Mouse (Mus musculus) layer of hippocampus, adult 9-10 months (tissue): ENCODE data around the gene Tox2.

Experiments
- DNase-seq: peaks from one replicate; pipeline ENCODE4 v3.0.0; 2022; ENCODE audit warnings: low spot score

The Tox2 gene

DNA sequence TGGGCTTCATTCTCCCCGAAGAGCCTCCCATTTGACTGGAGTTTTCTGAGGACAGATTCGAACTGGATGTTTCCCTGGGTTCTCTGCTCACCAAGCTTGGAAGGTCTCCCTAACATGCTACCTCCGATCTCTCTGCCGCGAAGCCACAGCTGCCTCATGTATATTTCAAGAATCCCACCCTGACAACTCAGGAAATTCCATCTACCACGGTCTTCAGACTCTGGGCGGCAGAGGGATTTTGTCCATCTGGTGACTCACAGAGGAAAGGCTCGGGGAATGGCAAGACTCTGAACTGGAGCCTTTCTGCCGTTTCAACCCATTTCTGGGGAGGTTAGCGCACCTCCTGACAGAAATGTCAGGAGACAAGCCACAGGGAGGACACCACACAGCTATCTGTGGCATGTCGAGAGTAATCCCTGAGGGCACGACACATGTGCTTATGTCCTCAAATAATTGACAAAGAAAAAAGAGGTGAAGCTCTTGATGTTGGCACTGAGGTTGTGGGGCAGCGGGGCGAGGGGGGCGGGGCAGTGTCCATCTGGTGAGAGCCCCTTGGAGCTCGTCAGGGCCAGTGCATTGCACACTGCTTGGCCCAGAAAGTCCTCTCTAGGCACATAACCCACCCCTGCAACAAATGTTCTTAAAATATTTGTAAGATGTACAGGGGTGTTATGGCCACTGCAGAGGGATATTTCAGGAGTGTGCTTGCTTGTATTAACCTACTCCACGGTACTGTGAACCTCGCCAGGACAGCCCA, 162.0 kb downstream of the Tox2 start:
- DNase-seq = no peak

DNA sequence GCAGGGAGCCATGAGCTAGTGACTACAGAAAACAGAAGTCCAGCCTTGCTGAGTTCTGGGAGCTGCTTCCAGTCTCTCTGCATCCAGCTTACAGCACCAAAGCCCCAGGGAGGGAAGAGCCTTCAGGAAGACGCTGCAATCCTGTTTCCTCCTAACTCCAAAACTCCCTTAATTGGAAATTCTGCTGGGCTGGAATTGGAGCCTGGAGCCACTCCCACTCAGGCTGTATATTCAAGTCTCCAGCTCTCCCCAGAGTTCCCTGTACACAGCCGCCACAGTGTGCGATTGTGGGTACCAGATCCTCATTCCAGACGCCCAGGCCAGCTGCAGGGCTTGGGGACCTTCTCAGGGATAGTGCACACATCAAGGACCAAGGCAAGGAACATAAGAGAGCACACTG, 167.2 kb downstream of the Tox2 start:
- DNase-seq = no peak

DNA sequence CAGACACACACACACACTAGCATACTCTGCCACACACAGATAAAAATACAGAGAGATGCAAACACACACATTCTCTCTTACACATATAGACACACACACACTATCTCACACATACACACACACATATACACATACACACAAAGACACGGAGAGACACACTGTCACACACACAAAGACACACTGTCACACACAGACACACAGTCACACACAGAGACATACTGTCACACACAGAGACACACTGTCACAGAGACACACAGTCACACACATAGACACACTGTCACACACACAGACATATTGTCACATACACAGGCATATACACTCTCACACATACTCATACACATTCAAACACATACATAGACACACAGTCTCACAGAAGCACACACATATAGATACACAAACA, 169.7 kb downstream of the Tox2 start:
- no peak for DNase-seq
